Mouse (Mus musculus) midbrain, embryonic 13.5 days (tissue): ENCODE results near the gene Plekhg4. TPM values are rescaled to one million over a fixed set of nuclear protein-coding genes. Genes with fewer than 3 reads are reported as not detected.

Source experiments
- ATAC-seq: fragments of 200-750 bp; cut with Nextera tagmentation; 2 replicates; pipeline ENCODE4 v1.8.0; 2017; ENCODE audit warnings: mild to moderate bottlenecking, moderate TSS enrichment, moderate library complexity
- H3K27ac ChIP-seq: fragments of 300-500 bp; sonication (generic); 2 replicates; pipeline ENCODE4 v1.5.1; 2015; ENCODE audit warnings: inconsistent platforms, mild to moderate bottlenecking, moderate library complexity
- H3K27me3 ChIP-seq: fragments of 300-500 bp; sonication (generic); 2 replicates; pipeline ENCODE4 v1.6.1; 2015; ENCODE audit warnings: mild to moderate bottlenecking, inconsistent platforms
- H3K36me3 ChIP-seq: fragments of 300-500 bp; sonication (generic); 2 replicates; pipeline ENCODE4 v1.6.1; 2015; ENCODE audit warnings: mild to moderate bottlenecking, inconsistent platforms
- H3K4me1 ChIP-seq: fragments of 300-500 bp; sonication (generic); replicated peaks from 2 replicates; pipeline ENCODE4 v1.6.1; 2015; ENCODE audit warnings: inconsistent platforms
- H3K4me2 ChIP-seq: fragments of 300-500 bp; sonication (generic); replicated peaks from 2 replicates; pipeline ENCODE4 v1.6.1; 2015; ENCODE audit warnings: moderate library complexity, mild to moderate bottlenecking, inconsistent platforms
- H3K4me3 ChIP-seq: fragments of 300-500 bp; sonication (generic); replicated peaks from 2 replicates; pipeline ENCODE4 v1.5.1; 2015; ENCODE audit warnings: mild to moderate bottlenecking, inconsistent platforms
- H3K9ac ChIP-seq: fragments of 300-500 bp; sonication (generic); replicated peaks from 2 replicates; pipeline ENCODE4 v1.6.1; 2015; ENCODE audit warnings: mild to moderate bottlenecking, inconsistent platforms
- H3K9me3 ChIP-seq: fragments of 300-500 bp; sonication (generic); 2 replicates; pipeline ENCODE4 v1.6.1; 2016; ENCODE audit warnings: mild to moderate bottlenecking, inconsistent platforms
- WGBS: fragments of 180-500 bp; shearing (Covaris S2); methylation state at CpG from one replicate; pipeline ENCODE4 v1.1.7; 2015; 5-methylcytosine and 5-hydroxymethylcytosine counted together
- polyA plus RNA-seq: library from polyadenylated mRNA; unstranded; fragments of >200 nt; fragmentation: Nextera tagmentation; extraction: Ambion mirVana; gene quantifications from 2 replicates; pipeline ENCODE4 v1.2.1, GENCODE M21; 2015

The Plekhg4 gene
- polyA plus RNA-seq, 1 experiment from 2014 or later: 0.93 TPM

DNA sequence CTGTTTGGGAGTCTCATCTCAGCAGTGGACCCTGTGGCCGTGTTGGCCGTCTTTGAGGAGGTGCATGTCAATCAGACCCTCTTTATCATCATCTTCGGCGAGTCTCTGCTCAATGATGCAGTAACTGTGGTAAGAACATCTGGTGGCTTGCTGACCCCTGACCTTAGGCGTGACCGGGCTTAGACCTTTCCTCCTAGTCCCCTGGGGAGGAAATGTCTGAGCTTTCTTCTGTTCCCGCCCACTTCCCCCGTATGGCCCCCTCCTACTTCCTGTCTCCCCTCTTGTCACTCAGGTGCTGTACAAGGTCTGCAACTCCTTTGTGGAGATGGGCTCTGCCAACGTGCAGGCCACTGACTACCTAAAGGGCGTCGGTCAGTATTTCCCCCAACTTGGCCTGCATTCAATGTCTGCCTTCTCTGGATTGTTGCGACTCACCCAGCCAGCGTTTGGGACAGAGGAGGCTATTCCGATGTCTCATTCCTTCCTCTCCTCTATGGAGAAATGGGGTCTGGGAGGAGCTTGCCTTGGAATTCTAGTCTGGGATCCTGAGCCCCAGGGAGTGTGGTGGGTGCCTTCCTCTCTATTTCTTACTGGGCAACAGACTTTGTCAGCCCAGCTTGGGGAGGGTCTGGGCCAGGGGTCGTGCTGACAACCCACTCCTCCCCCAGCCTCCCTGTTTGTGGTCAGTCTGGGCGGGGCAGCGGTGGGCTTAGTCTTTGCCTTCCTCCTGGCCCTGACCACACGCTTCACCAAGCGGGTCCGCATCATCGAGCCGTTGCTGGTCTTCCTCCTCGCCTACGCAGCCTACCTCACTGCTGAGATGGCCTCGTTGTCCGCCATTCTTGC, 17.7 kb upstream of the Plekhg4 start:
- H3K9ac ChIP-seq: no peak overlapping the region
- H3K27ac ChIP-seq: no peak overlapping the region
- peaks cover 16% of the 10 kb centered on the region for H3K36me3 ChIP-seq
- 0 out of 2 replicates have a peak, but pooled peaks cover 3% of the 10 kb centered on the region for H3K27me3 ChIP-seq
- no peaks in the 10 kb centered on the region for H3K9me3 ChIP-seq
- H3K4me3 ChIP-seq: no peak overlapping the region
- peaks cover 6% of the 10 kb centered on the region for H3K4me1 ChIP-seq
- ATAC-seq: no peak
- H3K4me2 ChIP-seq: no peak overlapping the region
- WGBS: 57% methylated on average over 26 of the region's 26 CpGs

DNA sequence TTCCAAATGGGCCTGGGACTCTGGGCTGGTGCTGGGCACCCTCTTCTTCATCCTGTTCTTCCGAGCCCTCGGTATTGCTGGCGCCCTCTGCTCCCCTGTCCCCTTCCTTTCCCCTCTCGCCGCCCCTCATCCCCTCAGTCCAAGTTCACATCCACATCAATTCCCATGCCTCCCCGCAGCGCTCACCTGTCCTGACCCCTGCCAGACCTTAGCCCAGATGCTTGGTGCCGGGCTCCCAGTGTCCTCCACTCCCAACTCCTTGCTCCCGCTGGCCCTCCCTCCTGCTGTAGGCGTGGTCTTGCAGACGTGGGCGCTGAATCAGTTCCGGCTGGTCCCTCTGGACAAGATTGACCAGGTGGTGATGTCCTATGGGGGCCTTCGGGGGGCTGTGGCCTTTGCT, 16.4 kb upstream of the Plekhg4 start:
- Histone ChIP-seq H3K4me1 (no peaks in the 10 kb centered on the region; the same call in 1 of the 2 replicates), H3K36me3 (peaks cover 16% of the 10 kb centered on the region), H3K9ac (no peak overlapping the region), H3K4me2 (no peak overlapping the region), H3K9me3 (no peaks in the 10 kb centered on the region), H3K27ac (no peak overlapping the region), H3K4me3 (no peak overlapping the region), H3K27me3 (no peaks in the 10 kb centered on the region)
- WGBS: 89% methylated on average over 14 of the region's 14 CpGs
- ATAC-seq: no peak

DNA sequence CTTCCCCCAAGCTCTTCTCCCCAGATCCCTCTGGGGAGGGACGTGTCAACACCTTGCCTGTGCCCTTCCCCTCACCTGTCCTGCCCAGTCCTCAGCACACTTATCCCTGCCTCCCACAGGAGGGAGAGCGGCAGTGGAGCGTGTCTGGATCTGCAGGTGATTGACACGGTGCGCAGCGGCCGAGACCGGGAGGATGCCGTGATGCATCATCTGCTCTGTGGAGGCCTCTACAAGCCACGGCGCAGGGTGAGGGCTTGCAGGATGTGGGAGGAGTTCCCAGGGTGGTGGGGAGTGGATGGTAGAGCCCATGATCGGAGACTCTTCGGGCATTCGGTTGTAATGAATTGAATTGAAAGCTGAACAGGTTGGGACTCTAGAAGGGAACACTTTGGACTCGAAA, 13.9 kb upstream of the Plekhg4 start:
- peaks cover 28% of the 10 kb centered on the region for H3K36me3 ChIP-seq
- no peaks in the 10 kb centered on the region for H3K27me3 ChIP-seq
- WGBS: 67% methylated on average over 15 of the region's 15 CpGs
- no peak overlapping the region for H3K4me3 ChIP-seq
- no peak overlapping the region for H3K9ac ChIP-seq
- no peaks in the 10 kb centered on the region; the same call in 1 of the 2 replicates for H3K4me1 ChIP-seq
- H3K9me3 ChIP-seq: no peaks in the 10 kb centered on the region
- no peak overlapping the region for H3K27ac ChIP-seq
- H3K4me2 ChIP-seq: no peak overlapping the region
- peak; percentile 44; the same call in 1 of the 2 replicates for ATAC-seq

DNA sequence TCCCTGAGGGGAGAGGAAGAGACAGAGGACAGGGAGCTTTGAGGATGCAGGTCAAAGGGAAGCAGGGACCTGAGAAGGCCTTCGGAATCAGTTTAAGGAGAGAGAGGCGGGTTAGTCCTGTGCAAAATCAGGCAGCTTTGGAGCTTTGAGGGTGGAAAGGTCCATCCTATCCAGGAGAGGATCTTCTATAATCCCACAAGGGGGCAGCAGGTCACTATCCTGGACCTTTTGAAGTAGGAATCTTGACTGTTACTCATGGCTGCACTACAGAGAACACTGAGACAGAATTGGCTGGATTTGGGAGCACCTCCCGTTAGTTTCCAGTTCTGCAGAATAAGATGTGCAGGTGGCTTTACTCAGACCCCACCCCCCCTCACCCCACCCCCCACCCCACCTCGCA, 13.4 kb upstream of the Plekhg4 start:
- Histone ChIP-seq H3K9me3 (no peaks in the 10 kb centered on the region), H3K27ac (no peak overlapping the region), H3K4me1 (no peaks in the 10 kb centered on the region; the same call in 1 of the 2 replicates), H3K9ac (no peak overlapping the region), H3K36me3 (peaks cover 32% of the 10 kb centered on the region), H3K4me2 (no peak overlapping the region), H3K27me3 (no peaks in the 10 kb centered on the region), H3K4me3 (no peak overlapping the region)
- peak; percentile 47; the same call in 1 of the 2 replicates for ATAC-seq
- WGBS: 35% methylated on average over 4 of the region's 4 CpGs

DNA sequence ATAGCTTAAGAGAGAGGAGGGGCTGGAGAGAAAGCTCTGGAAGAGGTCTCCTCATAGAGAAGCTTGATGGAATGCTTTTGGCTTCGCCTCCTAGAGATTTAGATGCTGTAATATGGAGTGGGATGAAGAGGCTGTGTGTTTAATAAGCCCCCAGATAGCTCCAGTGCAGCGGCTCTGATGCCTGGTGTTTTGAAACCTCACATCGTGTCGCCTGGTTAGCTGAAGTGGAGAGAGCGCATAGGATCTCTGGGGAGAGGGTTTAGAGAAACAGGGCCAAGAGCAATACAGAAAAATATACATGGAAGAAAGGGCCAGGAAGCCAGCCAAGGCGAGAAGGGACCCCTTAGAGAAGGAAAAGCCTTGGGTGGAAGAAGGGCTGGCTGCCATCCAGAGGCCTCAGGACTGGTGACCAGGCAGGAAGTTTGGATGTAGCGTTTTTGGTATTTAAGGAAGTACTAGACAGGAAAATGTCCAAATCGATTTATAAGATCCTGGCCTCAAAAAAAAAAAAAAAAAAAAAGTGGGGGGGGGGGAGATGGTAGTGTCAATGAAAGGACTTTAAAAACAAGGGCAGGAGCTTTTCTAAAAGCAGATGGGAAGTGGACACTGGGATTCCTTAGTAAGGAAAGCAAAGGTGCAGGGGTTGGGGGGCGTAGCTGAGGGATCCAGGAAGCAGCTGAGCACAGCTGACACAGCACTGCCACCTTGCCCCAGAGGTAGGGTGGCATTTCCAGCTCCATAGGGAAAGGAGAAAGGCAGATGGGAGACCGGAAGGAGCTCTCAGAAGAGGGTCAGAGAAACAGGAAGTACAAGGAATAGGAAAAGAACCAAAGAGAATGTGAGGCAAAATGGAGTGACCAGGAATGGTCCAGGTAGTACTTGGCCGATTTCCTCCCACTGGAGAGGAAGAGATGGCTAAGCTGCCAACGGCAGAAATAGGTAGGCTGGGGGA, 11.0 kb upstream of the Plekhg4 start:
- H3K9me3 ChIP-seq: no peaks in the 10 kb centered on the region
- H3K27me3 ChIP-seq: no peaks in the 10 kb centered on the region
- no peak overlapping the region for H3K9ac ChIP-seq
- peaks cover 38% of the 10 kb centered on the region for H3K36me3 ChIP-seq
- no peaks in the 10 kb centered on the region for H3K4me1 ChIP-seq
- WGBS: 84% methylated on average over 12 of the region's 12 CpGs
- no peak overlapping the region for H3K4me2 ChIP-seq
- H3K4me3 ChIP-seq: no peak overlapping the region
- H3K27ac ChIP-seq: no peak overlapping the region; the same call in 1 of the 2 replicates
- ATAC-seq: no peak

DNA sequence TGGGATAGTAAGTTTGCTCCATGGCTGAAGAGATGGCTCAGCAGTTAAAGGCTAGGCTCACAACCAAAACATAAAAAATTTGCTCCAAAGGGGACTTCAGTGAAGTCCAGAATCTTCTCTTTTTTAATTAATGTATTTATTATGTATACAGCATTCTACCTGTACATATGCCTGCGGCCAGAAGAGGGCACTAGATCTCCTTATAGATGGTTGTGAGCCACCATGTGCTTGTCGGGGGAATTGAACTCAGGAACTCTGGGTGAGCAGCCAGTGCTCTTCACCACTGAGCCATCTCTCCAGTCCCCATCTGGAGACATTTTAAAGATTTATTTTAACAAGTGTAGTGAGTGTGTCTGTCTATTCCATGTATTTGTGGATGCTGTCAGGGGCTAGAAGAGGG, 6.0 kb upstream of the Plekhg4 start:
- 78% methylated on average over 2 of the region's 2 CpGs for WGBS
- no peak for ATAC-seq
- no peak overlapping the region for H3K4me3 ChIP-seq

DNA sequence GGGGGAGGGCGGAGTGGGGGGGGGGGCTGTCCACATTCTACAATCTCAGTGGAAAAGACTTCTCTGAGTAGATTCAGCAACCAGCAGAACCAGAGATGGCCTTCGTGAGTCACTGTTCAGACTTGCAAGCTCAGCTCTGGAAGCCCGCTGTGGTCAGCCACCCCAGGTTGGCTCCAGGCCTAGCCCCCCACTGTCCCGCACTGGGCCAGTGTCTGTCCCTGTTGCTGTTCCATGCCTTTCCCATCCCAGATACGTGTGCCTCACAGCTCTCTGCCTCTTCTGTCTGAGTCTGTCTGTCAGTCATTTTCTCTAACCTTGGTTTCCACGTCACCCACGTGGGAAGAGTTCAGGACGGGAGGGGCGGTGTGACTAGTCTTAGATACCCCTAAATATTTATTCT, 601 bp upstream of the Plekhg4 start:
- H3K36me3 ChIP-seq: peaks cover 6% of the 10 kb centered on the region
- H3K9ac ChIP-seq: no peak overlapping the region
- H3K27me3 ChIP-seq: no peaks in the 10 kb centered on the region
- WGBS: 71% methylated on average over 9 of the region's 9 CpGs
- no peaks in the 10 kb centered on the region for H3K9me3 ChIP-seq
- H3K27ac ChIP-seq: no peak overlapping the region
- H3K4me3 ChIP-seq: no peak overlapping the region
- H3K4me1 ChIP-seq: peaks cover 8% of the 10 kb centered on the region
- no peak overlapping the region for H3K4me2 ChIP-seq
- no peak for ATAC-seq

More for the DNA sequence above, 6.0 kb upstream of the Plekhg4 start:
- Histone ChIP-seq H3K4me1 (no peaks in the 10 kb centered on the region), H3K9me3 (no peaks in the 10 kb centered on the region), H3K4me2 (no peak overlapping the region), H3K9ac (no peak overlapping the region), H3K27ac (no peak overlapping the region), H3K36me3 (peaks cover 41% of the 10 kb centered on the region), H3K27me3 (no peaks in the 10 kb centered on the region)

DNA sequence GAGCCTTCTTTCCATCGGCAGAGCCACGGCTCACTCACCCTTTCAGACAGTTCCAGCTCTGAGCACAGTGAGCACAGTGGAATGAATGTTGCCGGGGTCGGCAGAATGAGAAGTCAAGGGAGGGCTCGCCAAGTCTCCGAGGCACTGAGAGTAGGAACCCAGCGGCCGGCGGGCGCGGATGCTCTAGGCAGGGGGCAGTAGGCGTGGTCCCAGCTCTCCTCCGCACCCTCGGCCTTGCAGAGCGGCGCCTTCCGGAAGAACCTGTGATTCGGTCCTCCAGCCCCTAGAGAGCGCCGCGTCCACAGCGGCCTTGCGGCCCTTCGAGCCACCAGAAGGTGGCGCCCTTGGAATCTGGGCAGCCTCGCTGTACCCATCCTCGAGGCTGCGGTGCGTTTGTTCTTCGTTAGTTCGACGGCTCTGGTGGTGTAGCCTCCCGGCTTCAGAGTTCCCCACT, 1.5 kb downstream of the Plekhg4 start:
- no peak overlapping the region for H3K27ac ChIP-seq
- H3K9me3 ChIP-seq: no peaks in the 10 kb centered on the region
- peak; percentile 46; the same call in 1 of the 2 replicates for ATAC-seq
- peak overlapping the region; percentile 12; the same call in 1 of the 2 replicates for H3K4me3 ChIP-seq
- H3K36me3 ChIP-seq: no peaks in the 10 kb centered on the region
- WGBS: 25% methylated on average over 33 of the region's 33 CpGs
- H3K9ac ChIP-seq: 0 out of 2 replicates have a peak overlapping the region, but pooled peaks have one; percentile 29
- H3K27me3 ChIP-seq: no peaks in the 10 kb centered on the region
- H3K4me1 ChIP-seq: peaks cover 8% of the 10 kb centered on the region
- peak overlapping the region; percentile 45 for H3K4me2 ChIP-seq

DNA sequence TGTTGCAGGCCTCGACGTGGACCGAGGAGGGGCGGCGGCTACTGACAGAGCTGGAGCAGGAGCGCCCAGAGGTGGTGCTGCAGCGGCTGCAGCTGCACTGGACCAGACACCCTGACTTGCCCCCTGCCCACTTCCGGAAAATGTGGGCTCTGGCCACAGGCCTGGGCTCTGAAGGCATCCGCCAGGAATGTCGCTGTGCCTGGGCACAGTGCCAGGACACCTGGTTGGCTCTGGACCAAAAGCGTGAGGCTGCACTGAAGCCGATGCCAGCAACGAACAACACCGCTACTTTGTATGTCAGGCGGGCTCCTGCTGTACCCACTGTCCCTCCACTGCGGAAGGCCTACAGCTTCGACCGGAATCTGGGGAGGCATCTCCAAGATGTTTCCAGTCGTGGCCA, 5.6 kb downstream of the Plekhg4 start:
- Histone ChIP-seq H3K27me3 (no peaks in the 10 kb centered on the region), H3K27ac (no peak overlapping the region), H3K9ac (no peak overlapping the region), H3K36me3 (no peaks in the 10 kb centered on the region), H3K9me3 (no peaks in the 10 kb centered on the region), H3K4me1 (peaks cover 8% of the 10 kb centered on the region), H3K4me2 (no peak overlapping the region), H3K4me3 (no peak overlapping the region)
- ATAC-seq: 0 out of 2 replicates have a peak, but pooled peaks have one; percentile 19
- WGBS: 77% methylated on average over 19 of the region's 19 CpGs

DNA sequence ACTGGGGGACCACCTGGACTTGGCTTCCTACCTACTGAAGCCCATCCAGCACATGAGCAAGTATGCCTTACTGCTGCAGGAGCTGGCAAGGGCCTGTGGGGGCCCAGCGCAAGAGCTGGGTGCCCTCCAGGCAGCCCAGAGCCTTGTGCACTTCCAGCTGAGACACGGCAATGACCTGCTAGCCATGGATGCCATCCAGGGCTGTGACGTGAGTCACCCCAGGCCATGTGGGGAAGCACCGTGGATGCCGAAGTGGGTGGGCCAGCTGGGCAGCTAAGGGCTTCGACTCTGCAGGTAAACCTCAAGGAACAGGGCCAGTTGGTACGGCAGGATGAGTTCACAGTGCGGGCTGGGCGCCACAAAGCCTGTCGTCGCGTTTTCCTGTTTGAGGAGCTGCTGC, 7.2 kb downstream of the Plekhg4 start:
- ATAC-seq: no peak
- Histone ChIP-seq H3K4me3 (no peak overlapping the region), H3K27me3 (no peaks in the 10 kb centered on the region), H3K27ac (no peak overlapping the region), H3K9ac (no peak overlapping the region; the same call in 1 of the 2 replicates), H3K4me2 (no peak overlapping the region), H3K36me3 (no peaks in the 10 kb centered on the region), H3K4me1 (no peaks in the 10 kb centered on the region; the same call in 1 of the 2 replicates), H3K9me3 (no peaks in the 10 kb centered on the region)
- WGBS: 90% methylated on average over 12 of the region's 12 CpGs

DNA sequence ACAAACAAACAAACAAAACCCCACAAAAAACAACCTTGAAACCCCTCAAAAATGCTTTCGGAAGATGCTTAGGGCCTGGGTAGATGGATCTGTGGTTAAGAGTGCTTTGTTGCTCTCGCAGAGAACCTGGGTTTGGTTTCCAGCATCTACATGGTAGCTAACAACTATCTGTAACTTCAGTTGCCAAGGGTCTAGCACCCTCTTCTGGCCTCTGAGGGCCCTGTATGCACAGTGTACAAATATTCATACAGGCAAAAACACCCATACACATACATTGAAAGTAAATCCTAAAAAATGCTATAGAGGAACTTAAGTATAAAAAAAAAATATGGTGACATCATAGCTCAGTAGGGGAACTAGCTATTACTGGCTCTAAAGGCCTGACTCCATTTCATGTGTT, 11.0 kb downstream of the Plekhg4 start:
- no peak overlapping the region for H3K4me3 ChIP-seq
- H3K9me3 ChIP-seq: no peaks in the 10 kb centered on the region
- H3K4me2 ChIP-seq: no peak overlapping the region
- no peak for ATAC-seq
- WGBS: 98% methylated on average over 2 of the region's 2 CpGs
- no peaks in the 10 kb centered on the region for H3K27me3 ChIP-seq
- H3K27ac ChIP-seq: no peak overlapping the region
- H3K36me3 ChIP-seq: no peaks in the 10 kb centered on the region
- H3K4me1 ChIP-seq: no peaks in the 10 kb centered on the region
- H3K9ac ChIP-seq: no peak overlapping the region

DNA sequence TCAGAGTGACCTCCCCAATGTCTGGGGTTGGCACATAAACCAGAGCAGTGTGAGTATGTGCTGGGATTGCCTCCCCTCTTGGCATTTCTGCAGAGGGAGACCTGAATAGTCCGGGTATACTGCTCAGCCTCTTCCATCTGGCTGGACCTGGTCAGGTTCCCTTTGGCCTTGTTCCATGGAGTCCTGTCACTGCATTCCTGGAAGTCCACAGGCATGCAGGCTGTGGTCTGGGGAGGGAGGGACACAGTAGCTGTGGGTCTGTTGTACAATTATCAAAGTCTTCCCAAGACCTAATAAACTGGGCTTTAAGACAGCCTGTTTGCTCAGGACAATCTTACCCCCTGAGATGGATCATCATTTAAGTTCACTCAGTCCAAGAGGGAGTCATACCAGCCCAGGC, 14.1 kb downstream of the Plekhg4 start:
- Histone ChIP-seq H3K27me3 (no peaks in the 10 kb centered on the region), H3K9ac (no peak overlapping the region), H3K4me1 (no peaks in the 10 kb centered on the region), H3K9me3 (no peaks in the 10 kb centered on the region), H3K36me3 (no peaks in the 10 kb centered on the region), H3K4me3 (no peak overlapping the region), H3K4me2 (no peak overlapping the region), H3K27ac (no peak overlapping the region)
- WGBS: 84% methylated on average over 1 of the region's 1 CpGs
- ATAC-seq: no peak
